Mouse (Mus musculus): ENCODE measurements around the gene Cd8b1.

The Cd8b1 gene

DNA sequence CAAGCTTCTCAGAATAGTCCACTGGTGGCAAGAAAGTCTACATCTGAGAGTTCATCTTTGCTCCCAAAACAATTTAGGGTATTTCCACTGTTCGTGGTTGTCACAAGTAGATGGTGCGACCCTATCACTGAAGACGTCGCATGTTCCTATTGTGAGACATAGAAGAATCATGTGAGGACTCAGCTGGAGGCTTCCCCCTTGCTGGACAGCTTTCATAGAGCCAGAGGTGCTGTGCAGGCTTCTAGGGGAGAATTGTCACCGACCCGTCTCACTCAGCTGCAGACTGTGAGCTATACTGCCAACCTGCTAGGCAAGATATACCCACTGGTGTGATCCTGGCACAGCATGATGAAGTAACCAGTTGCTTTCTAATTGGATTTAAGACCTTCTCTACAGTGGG, 29.6 kb downstream of the Cd8b1 start:
- DNase-seq, result no peak

DNA sequence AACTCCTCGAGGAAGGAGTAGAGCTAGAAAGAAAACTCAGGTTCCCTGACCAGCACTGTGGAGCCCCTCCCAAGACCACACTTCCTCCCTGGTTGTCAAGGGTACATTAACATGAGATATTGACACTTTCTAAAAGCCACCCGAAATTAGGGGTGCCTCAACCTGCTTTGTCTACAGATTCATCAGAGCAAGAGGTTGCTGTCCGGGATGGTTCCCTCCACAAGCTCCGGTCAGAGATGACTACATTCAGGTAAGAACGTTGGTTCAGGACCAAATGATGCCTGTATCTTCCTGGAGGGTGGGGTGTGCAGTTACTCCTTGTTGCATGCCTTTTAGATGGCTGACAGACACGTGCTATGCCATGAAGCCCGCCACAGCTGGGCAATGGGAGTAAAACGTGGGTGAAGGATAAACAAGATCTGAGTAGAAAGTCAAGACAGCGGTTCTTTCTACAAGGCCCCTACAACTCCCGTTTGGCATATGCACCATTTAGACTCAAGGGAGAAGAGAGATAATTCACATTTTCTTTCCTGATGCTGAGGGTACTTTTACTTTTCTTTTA, 30.4 kb downstream of the Cd8b1 start:
- DNase-seq, result no peak

GRCm38 (mm10) chr6:71353722-71354121, 31.1 kb downstream of the Cd8b1 start:
- DNase-seq, result no peak

- no peak for DNase-seq
Measured at GRCm38 (mm10) chr6:71357493-71357892, 34.9 kb downstream of the Cd8b1 start.

DNA sequence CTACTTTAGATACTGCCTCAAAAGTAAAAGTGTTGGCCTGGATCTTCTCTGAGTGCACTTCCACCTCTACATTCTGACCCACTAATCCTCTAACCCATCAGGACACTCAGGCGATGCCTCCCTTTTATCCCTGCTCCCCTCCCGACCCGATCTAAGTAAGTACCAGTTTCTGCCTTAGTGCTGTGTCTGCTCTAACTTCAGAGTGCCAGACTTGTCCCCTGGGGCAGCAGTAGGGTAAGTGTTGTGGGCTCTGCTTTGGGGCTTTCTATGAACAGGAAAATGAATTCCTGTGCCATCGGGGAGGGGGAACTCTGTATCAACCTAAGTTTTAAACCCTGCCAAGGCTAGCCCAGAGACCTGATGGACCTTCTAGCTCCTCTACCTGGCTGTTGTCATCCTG, 37.6 kb downstream of the Cd8b1 start:
- no peak for DNase-seq

GRCm38 (mm10) chr6:71360751-71361150, 38.2 kb downstream of the Cd8b1 start:
- DNase-seq, result no peak

DNA sequence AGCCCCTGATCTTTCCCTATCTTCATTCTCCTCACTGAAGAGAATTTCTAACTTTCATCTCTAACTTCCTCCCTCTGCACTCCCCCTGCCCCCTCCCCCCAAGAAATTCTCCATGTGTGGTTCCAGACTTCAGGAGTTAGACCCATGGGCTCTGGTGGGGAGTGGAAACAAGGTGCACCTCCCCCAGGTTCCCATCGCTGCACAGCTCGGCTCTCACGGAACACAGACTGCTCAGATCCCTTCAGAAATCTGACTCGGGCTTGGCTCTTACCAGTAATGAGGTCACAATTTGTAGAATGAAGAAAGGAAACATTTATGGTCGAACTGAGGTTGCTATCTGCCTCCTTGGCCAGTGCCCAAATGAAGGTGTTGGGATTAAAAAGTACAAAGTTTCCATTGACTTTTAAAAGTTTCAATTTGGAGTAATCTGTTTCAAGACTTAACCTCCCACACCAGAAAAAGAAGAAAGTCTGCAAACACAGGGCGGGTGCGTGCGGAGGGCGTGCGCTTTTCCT, 38.6 kb downstream of the Cd8b1 start:
- DNase-seq, result no peak

- no peak for DNase-seq
Measured at GRCm38 (mm10) chr6:71363995-71364394, 41.4 kb downstream of the Cd8b1 start.

- no peak for DNase-seq
Measured at GRCm38 (mm10) chr6:71369416-71369815, 46.8 kb downstream of the Cd8b1 start.

GRCm38 (mm10) chr6:71371085-71371605, 48.6 kb downstream of the Cd8b1 start:
- no peak for DNase-seq

GRCm38 (mm10) chr6:71372041-71372720, 49.6 kb downstream of the Cd8b1 start:
- no peak for DNase-seq

DNA sequence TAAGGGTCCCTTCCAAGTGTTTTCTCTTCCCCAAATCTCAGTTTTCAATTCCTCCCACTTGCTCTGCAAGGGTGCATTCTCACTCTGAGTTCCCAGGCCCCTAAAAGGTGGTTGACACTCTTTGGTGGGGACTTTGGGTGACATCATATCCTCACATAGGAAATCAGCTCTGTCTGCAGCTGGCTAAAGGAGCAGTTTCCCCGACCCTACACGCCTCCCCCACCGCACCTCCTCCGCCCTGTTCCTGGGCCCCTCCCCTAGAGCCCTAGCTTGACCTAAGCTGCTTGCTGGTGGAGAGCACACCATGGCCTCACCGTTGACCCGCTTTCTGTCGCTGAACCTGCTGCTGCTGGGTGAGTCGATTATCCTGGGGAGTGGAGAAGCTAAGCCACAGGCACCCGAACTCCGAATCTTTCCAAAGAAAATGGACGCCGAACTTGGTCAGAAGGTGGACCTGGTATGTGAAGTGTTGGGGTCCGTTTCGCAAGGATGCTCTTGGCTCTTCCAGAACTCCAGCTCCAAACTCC, 50.7 kb downstream of the Cd8b1 start, which contains the start of gene Cd8a:
Gene Cd8a (plus strand): TSS at position 179 of the 527 bp plus-strand sequence.
- DNase-seq, result no peak

GRCm38 (mm10) chr6:71374311-71374829, 51.8 kb downstream of the Cd8b1 start:
- DNase-seq, result no peak

DNA sequence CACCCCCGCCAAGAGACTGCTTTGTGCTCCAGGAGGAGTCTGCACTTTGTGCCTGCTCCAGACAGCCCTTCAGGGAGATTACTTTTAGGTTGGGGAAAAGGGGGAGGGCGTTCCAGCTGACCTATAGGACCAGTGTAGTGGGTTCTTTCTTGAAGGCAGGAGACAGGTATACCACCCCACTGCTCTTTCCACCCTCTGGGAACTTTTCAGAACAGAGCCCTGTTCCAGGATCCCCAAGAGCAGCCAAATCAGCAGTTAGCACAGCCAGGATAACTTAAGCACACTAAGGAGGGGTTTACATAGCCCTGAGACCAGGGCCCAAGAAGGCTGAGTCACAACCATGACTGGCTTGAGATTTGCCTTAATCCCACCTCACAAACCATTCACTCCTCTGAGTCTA, 52.3 kb downstream of the Cd8b1 start:
- no peak for DNase-seq

- DNase-seq, result no peak
Measured at GRCm38 (mm10) chr6:71376711-71377110, 54.1 kb downstream of the Cd8b1 start.

- no peak for DNase-seq
Measured at GRCm38 (mm10) chr6:71381654-71382053, 59.1 kb downstream of the Cd8b1 start.

All from lung, postnatal 36 days (tissue).